8 mouse cellular contexts compared by ENCODE assay signal in the genomic region with DNA sequence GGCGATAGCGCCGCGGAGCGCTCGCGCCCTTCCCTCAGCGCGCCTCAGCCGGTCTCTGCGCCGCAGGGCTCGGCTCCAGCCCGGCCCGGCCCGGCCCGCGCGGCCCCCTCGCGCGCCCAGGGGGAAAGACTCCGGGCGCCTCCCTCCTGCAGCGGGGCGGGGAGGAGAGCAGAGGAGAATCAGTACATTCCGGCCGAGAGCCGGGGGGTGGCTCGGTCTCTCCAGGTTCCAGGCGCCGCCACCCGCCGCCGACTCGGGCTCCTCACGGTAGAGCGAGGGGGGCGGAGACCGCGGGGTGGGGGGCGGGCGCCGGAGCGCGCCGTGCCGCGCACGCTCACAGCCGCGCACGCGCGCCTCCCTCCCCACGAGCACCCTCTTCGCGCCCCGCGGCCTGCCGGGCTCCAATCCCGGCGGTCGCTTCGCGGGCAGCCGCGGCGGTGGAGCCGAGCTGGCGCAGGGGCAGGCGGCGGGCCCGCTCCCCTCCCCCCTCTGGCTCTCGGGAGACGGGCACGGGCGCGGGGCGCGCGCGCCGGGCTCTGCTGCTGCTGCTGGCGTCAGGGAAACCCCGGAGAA. TPM values are rescaled to one million over a fixed set of nuclear protein-coding genes. Genes with fewer than 3 reads are reported as not detected.
A peak's percentile ranks its signal among the peaks of the same experiment; 100 is the strongest.
DNase-seq lines count a peak whose midpoint lies in the region; ATAC-seq and TF ChIP-seq lines count a peak whose summit lies in the region.

A gene (minus strand): TSS at position 283 of the 573 bp plus-strand sequence.

- H3K9me3 ChIP-seq in lung, embryonic 14.5 days (ENCODE audit: low read depth, low read length), result no peaks in the 10 kb centered on the region

- DNase-seq in ES-CJ7 (ENCODE audit: low read depth, low spot score), result peak; percentile 71
- DNase-seq in cerebellum, adult 2 months, result peak; percentile 95 to 97
- peak; percentile 93 for DNase-seq in heart, postnatal 4 days
- peak; percentile 65 for DNase-seq in layer of hippocampus, adult 9-10 months (ENCODE audit: low spot score)
- peak; percentile 96 for DNase-seq in lung, embryonic 14.5 days
- DNase-seq in retina, postnatal 7 days (ENCODE audit: low read depth, low spot score), result peak; percentile 88
- peak; percentile 91 for DNase-seq in urinary bladder, postnatal 14 days (ENCODE audit: low spot score)

- H3K27ac ChIP-seq in cerebellum, adult 2 months (ENCODE audit: insufficient read depth, low read length), result peak within 1 kb of the TSS; percentile 79
- H3K27ac ChIP-seq in lung, embryonic 14.5 days (ENCODE audit: low read depth), result peak within 1 kb of the TSS; percentile 100

- peak within 1 kb of the TSS; percentile 71 for H3K4me2 ChIP-seq in lung, embryonic 14.5 days

- H3K9ac ChIP-seq in lung, embryonic 14.5 days, result peak within 1 kb of the TSS; percentile 95

- no peaks in the 10 kb centered on the region; the same call in 1 of the 2 replicates for H3K4me1 ChIP-seq in cerebellum, adult 2 months (ENCODE audit: control insufficient read depth, insufficient read depth, low read length)
- 0 out of 2 replicates have a peak, but pooled peaks cover 8% of the 10 kb centered on the region for H3K4me1 ChIP-seq in lung, embryonic 14.5 days (ENCODE audit: insufficient read depth)

- no peaks in the 10 kb centered on the region for H3K27me3 ChIP-seq in cerebellum, adult 2 months (ENCODE audit: control insufficient read depth, insufficient read depth, low read length)
- no peaks in the 10 kb centered on the region for H3K27me3 ChIP-seq in lung, embryonic 14.5 days (ENCODE audit: insufficient read depth, low read length)

- no peak for TF ChIP-seq CTCF in cerebellum, adult 2 months (IDR thresholded peaks at IDR 0.05; ENCODE audit: borderline replicate concordance, insufficient read depth, low read depth, low read length)
- no peak for TF ChIP-seq CTCF in lung, embryonic 14.5 days (IDR thresholded peaks at IDR 0.05; ENCODE audit: low read depth)

- TF ChIP-seq POLR2A in cerebellum, adult 2 months (IDR thresholded peaks at IDR 0.05; ENCODE audit: borderline replicate concordance, insufficient read depth, low read length), result no peak

- under 1% methylated on average over 70 of the region's 86 CpGs for WGBS in cerebellum, adult 2 months
- WGBS in lung, embryonic 14.5 days, result under 1% methylated on average over 60 of the region's 86 CpGs

- no peaks in the 10 kb centered on the region for H3K36me3 ChIP-seq in lung, embryonic 14.5 days (ENCODE audit: insufficient read depth)

- ATAC-seq in frontal cortex, adult (ENCODE audit: low TSS enrichment), result peak; percentile 91
- ATAC-seq in lung, embryonic 14.5 days (ENCODE audit: insufficient read depth), result peak; percentile 92

- H3K4me3 ChIP-seq in cerebellum, adult 2 months (replicated peaks; ENCODE audit: insufficient read depth, low read depth, low read length), result peak within 1 kb of the TSS; percentile 57
- peak within 1 kb of the TSS; percentile 92 for H3K4me3 ChIP-seq in lung, embryonic 14.5 days (ENCODE audit: low read depth, low read length)

RNA-seq across cellular contexts. Expression of the gene that starts here (rescaled TPM):
- 37.6 and 38.7 TPM in 2 replicates for polyA plus RNA-seq in cerebellum, adult 2 months (2012; rRNA removed)
- total RNA-seq in heart, postnatal 4 days (2021), result 10 to 100 TPM; 72.3 to 72.8 TPM
- polyA plus RNA-seq in lung, embryonic 14.5 days (2014; fragmentation: Nextera tagmentation; extraction: Ambion mirVana), result 62.3 and 62.8 TPM in 2 replicates

Comparison
In these comparisons a context has a peak if more than half of its experiments do, and no peak if none do; other contexts are left out.
1. Peak in every context shown above with its lines: DNase-seq, ATAC-seq, H3K4me3 ChIP-seq and H3K27ac ChIP-seq.